Mouse (Mus musculus) hindbrain, embryonic 12.5 days (tissue): ENCODE measurements around the gene Ift172. TPM values are rescaled to one million over a fixed set of nuclear protein-coding genes. Genes with fewer than 3 reads are reported as not detected.
A peak's percentile ranks its signal among the peaks of the same experiment; 100 is the strongest.
"Not testable (repeated sequence)": the region's sequence is repeated elsewhere in the genome, so short reads cannot be mapped to it uniquely, and the experiment has no call there.

Experiments
- ATAC-seq: fragments of 200-750 bp; cut with Nextera tagmentation; 2 replicates; pipeline ENCODE4 v1.8.0; 2017; ENCODE audit warnings: moderate TSS enrichment; ENCODE audit not compliant: low FRiP score
- H3K27ac ChIP-seq: fragments of 300-500 bp; sonication (generic); 2 replicates; pipeline ENCODE4 v1.5.1; 2016; ENCODE audit warnings: mild to moderate bottlenecking
- H3K27me3 ChIP-seq: fragments of 300-500 bp; sonication (generic); 2 replicates; pipeline ENCODE4 v1.6.1; 2016; ENCODE audit warnings: mild to moderate bottlenecking
- H3K36me3 ChIP-seq: fragments of 300-500 bp; sonication (generic); 2 replicates; pipeline ENCODE4 v1.6.1; 2016; ENCODE audit warnings: mild to moderate bottlenecking
- H3K4me1 ChIP-seq: fragments of 300-500 bp; sonication (generic); 2 replicates; pipeline ENCODE4 v1.6.1; 2016
- H3K4me2 ChIP-seq: fragments of 300-500 bp; sonication (generic); replicated peaks from 2 replicates; pipeline ENCODE4 v1.6.1; 2016; ENCODE audit warnings: mild to moderate bottlenecking
- H3K4me3 ChIP-seq: fragments of 300-500 bp; sonication (generic); 2 replicates; pipeline ENCODE4 v1.5.1; 2016; ENCODE audit warnings: mild to moderate bottlenecking
- H3K9ac ChIP-seq: fragments of 300-500 bp; sonication (generic); 2 replicates; pipeline ENCODE4 v1.6.1; 2016; ENCODE audit warnings: mild to moderate bottlenecking, moderate library complexity
- H3K9me3 ChIP-seq: fragments of 300-500 bp; sonication (generic); replicated peaks from 2 replicates; pipeline ENCODE4 v1.6.1; 2016; ENCODE audit warnings: mild to moderate bottlenecking
- WGBS: fragments of 180-500 bp; shearing (Covaris S2); methylation state at CpG from one replicate; pipeline ENCODE4 v1.1.7; 2016; 5-methylcytosine and 5-hydroxymethylcytosine counted together
- polyA plus RNA-seq: library from polyadenylated mRNA; unstranded; fragments of >200 nt; fragmentation: Nextera tagmentation; extraction: Ambion mirVana; gene quantifications from 2 replicates; pipeline ENCODE4 v1.2.1, GENCODE M21; 2016

The Ift172 gene
- polyA plus RNA-seq, 1 experiment from 2014 or later, result 57.8 TPM

DNA sequence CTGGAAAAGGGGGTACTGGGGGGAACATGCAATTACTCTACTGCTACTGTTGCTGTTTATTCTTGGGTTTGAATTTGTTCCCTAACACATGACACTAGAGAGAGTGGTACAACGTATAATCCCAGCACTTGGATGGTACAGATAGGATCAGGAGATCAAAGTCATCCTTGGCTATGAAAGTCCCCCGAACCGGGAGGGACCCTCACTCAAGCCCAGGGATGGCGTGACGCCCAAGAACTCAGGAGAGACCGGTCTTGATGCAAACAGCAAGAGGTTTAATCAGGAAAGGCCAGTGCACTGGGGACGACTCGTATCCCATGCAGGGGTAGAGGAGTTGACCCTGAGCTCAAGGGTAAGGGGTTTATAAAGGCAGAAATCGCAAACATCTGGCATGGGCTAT, 68.2 kb downstream of the Ift172 start:
- Histone ChIP-seq H3K36me3 (no peaks in the 10 kb centered on the region), H3K4me2 (no peak overlapping the region), H3K27me3 (no peaks in the 10 kb centered on the region), H3K9me3 (no peaks in the 10 kb centered on the region), H3K4me3 (no peak overlapping the region), H3K27ac (no peak overlapping the region), H3K9ac (no peak overlapping the region), H3K4me1 (peaks cover 9% of the 10 kb centered on the region)
- WGBS, result 95% methylated on average over 9 of the region's 9 CpGs
- ATAC-seq, result no peak

DNA sequence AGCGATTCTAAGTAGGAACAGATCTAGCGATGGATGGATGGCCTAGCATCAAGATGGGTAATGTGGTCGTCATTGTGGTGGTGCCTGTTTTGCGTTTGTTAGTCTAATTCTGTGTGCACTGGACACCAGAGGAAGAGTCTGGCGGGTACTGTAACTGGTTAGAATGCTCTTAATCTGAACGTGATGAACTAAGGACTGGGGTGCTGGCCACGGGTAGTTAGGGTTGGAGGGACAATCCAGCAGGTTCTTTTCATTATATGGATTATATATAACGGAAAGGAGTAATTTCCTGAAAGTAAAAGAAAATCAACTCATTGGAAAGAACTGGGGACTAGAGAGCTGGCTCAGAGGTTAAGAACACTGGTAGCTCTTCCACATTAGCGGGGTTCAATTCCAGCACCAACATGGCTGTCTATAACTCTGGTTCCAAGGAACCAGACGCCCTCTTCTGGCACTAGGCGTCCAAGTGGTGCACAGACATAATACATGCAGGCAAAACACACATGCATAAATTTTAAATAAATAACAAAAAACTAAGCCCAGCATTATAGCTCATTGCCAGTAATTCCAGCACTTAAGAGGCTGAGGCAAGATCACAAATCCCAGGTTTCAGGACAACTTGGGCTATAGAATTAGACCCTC, 69.5 kb downstream of the Ift172 start:
- peak overlapping the region; percentile 83 for H3K4me2 ChIP-seq
- peak overlapping the region; percentile 97 for H3K4me3 ChIP-seq
- H3K4me1 ChIP-seq, result peaks cover 9% of the 10 kb centered on the region
- peak; percentile 21; the same call in 1 of the 2 replicates for ATAC-seq
- H3K27ac ChIP-seq, result peak overlapping the region; percentile 96
- H3K27me3 ChIP-seq, result no peaks in the 10 kb centered on the region
- H3K9me3 ChIP-seq, result no peaks in the 10 kb centered on the region
- 15% methylated on average over 11 of the region's 11 CpGs for WGBS
- H3K9ac ChIP-seq, result peak overlapping the region; percentile 95
- no peaks in the 10 kb centered on the region for H3K36me3 ChIP-seq

DNA sequence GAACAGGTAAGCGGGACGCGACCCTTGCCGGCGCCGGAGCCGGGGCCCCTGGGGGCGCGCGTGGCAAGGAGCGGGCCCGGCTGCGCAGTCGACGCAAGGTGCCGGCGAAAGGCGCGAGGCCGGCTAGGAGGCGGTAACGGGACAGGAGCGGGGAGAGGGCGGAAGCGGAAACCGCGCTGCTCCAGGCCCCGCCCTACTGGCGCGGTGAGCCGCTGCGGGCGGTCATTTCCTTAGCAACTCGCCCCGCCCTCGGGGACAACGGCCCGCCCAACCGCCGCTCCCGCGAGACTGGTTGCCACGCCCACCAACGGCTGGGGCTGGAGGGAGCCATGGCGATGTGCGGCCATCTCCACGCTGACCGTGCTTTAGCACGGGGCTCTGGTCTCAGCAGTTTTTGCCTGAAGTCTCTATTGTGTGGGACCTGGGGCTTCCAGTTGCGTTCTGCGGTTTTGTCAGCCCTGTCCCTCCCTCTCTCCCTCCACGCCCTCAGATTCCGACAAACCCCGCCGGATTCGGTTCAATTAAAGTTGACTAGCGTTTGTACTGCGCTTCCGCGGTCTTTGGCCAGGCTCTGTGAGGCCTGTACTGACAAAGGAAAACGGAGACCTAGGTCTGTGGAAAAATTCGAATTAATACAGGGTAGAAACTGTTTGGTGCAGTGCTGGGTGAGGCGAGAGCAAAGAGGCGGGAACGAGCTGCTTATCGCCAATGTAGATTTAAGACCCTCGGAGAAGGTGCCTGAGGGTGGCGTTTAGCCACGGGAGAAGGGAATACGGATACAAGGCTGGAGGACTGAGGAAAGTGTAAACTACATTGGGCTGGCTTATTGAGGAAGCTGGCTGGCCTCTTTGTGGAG, 70.2 kb downstream of the Ift172 start, which contains the start of gene Ppm1g:
Gene Ppm1g (minus strand): TSS at position 240 of the 856 bp plus-strand sequence.
- Histone ChIP-seq H3K9me3 (no peaks in the 10 kb centered on the region), H3K4me2 (peak within 1 kb of the TSS; percentile 83), H3K36me3 (no peaks in the 10 kb centered on the region), H3K9ac (peak within 1 kb of the TSS; percentile 95), H3K4me1 (peaks cover 9% of the 10 kb centered on the region), H3K27ac (peak within 1 kb of the TSS; percentile 96), H3K27me3 (no peaks in the 10 kb centered on the region), H3K4me3 (peak within 1 kb of the TSS; percentile 97)
- under 1% methylated on average over 52 of the region's 70 CpGs for WGBS
- ATAC-seq, result peak; percentile 94

DNA sequence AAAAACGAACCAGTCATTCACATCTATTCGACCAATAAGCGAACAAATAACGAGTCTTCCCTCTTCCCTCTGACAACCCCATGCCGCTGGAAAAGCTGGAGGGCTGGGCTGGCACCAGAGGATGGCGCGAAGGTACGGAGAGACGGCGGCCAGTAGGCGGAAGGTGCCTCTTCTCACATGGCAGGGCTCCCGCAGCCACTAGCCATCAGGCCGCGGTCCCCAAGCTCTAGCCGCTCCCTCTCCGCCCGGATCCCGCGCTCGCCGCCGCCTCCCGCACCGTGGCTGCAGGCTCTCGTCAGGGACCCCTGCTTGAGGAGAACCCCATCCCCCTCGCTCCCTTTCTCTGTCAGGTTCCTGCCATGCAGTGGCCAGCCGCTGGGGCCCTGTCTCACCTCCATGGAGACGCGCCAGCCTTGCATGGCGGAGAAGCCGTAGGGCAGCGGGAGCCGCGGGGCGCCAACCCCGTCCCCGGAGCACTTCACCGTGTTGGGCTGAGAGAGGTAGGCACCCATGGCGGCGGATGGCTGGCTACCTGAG, 70.9 kb downstream of the Ift172 start:
- no peaks in the 10 kb centered on the region for H3K9me3 ChIP-seq
- H3K27me3 ChIP-seq, result no peaks in the 10 kb centered on the region
- under 1% methylated on average over 40 of the region's 40 CpGs for WGBS
- no peaks in the 10 kb centered on the region for H3K36me3 ChIP-seq
- H3K4me3 ChIP-seq, result peak overlapping the region; percentile 97
- peak overlapping the region; percentile 83 for H3K4me2 ChIP-seq
- peak overlapping the region; percentile 95 for H3K9ac ChIP-seq
- peak; percentile 81 for ATAC-seq
- peaks cover 9% of the 10 kb centered on the region for H3K4me1 ChIP-seq
- H3K27ac ChIP-seq, result peak overlapping the region; percentile 96

DNA sequence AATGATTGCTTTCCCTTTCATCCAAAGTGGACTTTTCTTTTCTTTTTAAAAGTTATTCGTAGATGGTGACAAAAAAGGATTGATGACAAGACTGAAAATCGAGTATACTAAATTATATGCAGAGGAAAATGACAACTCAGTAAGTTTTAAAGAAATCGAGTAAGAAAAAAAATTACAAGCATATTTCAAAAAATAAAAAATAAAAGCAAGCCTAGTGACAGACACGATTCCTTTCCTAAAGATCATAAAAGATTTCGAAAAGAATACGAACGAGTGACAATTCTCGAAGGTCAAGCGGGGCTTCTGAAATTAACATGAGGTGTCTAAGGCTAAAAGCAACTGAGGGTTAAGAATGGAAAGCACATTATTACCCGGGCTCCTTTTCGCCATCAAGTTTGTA, 71.4 kb downstream of the Ift172 start:
- Histone ChIP-seq H3K36me3 (no peaks in the 10 kb centered on the region), H3K4me2 (peak overlapping the region; percentile 83), H3K9ac (peak overlapping the region; percentile 95), H3K27me3 (no peaks in the 10 kb centered on the region), H3K27ac (peak overlapping the region; percentile 96), H3K9me3 (no peaks in the 10 kb centered on the region), H3K4me1 (peaks cover 9% of the 10 kb centered on the region), H3K4me3 (peak overlapping the region; percentile 97)
- 2% methylated on average over 11 of the region's 11 CpGs for WGBS
- no peak for ATAC-seq

- peak overlapping the region; percentile 83 for H3K4me2 ChIP-seq
- H3K4me1 ChIP-seq, result peaks cover 9% of the 10 kb centered on the region
- H3K27ac ChIP-seq, result no peak overlapping the region
- no peaks in the 10 kb centered on the region for H3K9me3 ChIP-seq
- no peaks in the 10 kb centered on the region for H3K27me3 ChIP-seq
- no peaks in the 10 kb centered on the region for H3K36me3 ChIP-seq
- ATAC-seq, result no peak
- 2% methylated on average over 2 of the region's 2 CpGs for WGBS
- 0 out of 2 replicates have a peak overlapping the region, but pooled peaks have one; percentile 97 for H3K4me3 ChIP-seq
- H3K9ac ChIP-seq, result peak overlapping the region; percentile 18; the same call in 1 of the 2 replicates
Observed at GRCm38 (mm10) chr5:31219070-31219469, 71.8 kb downstream of the Ift172 start.

- H3K4me2 ChIP-seq, result no peak overlapping the region
- WGBS, result 65% methylated on average over 7 of the region's 7 CpGs
- H3K36me3 ChIP-seq, result no peaks in the 10 kb centered on the region
- peaks cover 9% of the 10 kb centered on the region for H3K4me1 ChIP-seq
- H3K4me3 ChIP-seq, result no peak overlapping the region
- no peak overlapping the region for H3K9ac ChIP-seq
- H3K9me3 ChIP-seq, result no peaks in the 10 kb centered on the region
- no peak for ATAC-seq
- no peaks in the 10 kb centered on the region for H3K27me3 ChIP-seq
- H3K27ac ChIP-seq, result no peak overlapping the region
Observed at GRCm38 (mm10) chr5:31218294-31218693, 72.6 kb downstream of the Ift172 start.

DNA sequence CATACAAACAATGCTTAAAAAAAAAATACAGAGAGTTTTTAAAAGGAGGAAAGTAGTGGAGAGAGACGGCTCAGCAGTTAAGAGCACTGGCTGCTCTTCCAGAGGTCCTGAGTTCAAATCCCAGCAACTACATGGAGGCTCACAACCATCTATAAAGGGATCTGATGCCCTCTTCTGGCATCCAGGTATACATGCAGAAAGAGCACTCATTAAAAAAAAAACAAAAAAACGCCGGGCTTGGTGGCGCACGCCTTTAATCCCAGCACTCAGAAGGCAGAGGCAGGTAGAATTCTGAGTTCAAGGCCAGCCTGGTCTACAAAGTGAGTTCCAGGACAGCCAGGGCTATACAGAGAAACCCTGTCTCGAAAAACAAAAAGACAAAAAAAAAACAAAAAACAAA, 74.4 kb downstream of the Ift172 start:
- not testable (repeated sequence) for H3K27me3 ChIP-seq, H3K36me3 ChIP-seq, H3K27ac ChIP-seq, ATAC-seq, H3K9ac ChIP-seq, H3K4me2 ChIP-seq, H3K9me3 ChIP-seq, H3K4me3 ChIP-seq, H3K4me1 ChIP-seq
- 87% methylated on average over 6 of the region's 6 CpGs for WGBS

DNA sequence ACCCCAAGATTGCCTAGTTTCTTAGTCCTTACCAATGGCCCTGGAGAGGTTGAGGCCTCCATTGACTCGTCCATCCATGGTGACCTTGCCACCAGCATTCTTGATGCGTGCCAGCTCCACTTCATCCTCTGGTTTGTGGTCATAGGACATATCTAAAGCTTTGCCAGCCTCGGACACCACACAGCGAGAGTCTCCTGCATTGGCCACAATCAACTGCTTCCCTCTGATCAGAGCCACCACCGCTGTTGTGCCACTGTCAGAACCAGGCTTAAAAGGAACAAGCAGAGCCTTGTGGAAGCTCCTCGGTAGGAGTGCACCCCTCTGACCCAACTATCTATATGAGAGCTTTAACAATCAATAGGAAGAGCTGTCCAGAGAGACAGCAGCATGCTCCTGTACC, 86.5 kb downstream of the Ift172 start:
- H3K9ac ChIP-seq, result no peak overlapping the region
- peaks cover 6% of the 10 kb centered on the region for H3K9me3 ChIP-seq
- ATAC-seq, result no peak
- no peak overlapping the region for H3K27ac ChIP-seq
- H3K4me3 ChIP-seq, result no peak overlapping the region
- H3K4me2 ChIP-seq, result no peak overlapping the region
- H3K36me3 ChIP-seq, result peaks cover 61% of the 10 kb centered on the region
- no peaks in the 10 kb centered on the region for H3K27me3 ChIP-seq
- peaks cover 22% of the 10 kb centered on the region for H3K4me1 ChIP-seq
- WGBS, result 91% methylated on average over 6 of the region's 6 CpGs

DNA sequence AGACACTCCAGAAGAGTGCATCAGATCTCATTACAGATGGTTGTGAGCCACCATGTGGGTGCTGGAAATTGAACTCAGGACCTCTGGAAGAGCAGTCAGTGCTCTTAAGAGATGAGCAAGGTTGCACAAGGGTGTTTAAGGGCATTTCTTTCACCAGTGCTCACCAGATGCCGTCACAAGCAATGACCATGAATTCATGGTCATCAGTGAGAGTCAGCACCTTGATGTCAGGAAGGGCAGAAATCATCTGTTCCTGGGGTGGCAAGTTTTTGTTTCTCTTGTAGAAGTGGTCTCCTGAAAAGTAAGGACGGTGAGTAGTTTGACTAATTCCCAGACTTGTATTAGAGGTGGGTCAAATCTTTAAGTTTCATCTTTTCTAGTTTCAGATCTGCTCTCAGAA, 87.0 kb downstream of the Ift172 start:
- Histone ChIP-seq H3K27ac (no peak overlapping the region), H3K36me3 (peaks cover 67% of the 10 kb centered on the region), H3K27me3 (no peaks in the 10 kb centered on the region), H3K4me3 (no peak overlapping the region), H3K9ac (no peak overlapping the region), H3K4me1 (peaks cover 22% of the 10 kb centered on the region), H3K9me3 (peaks cover 6% of the 10 kb centered on the region), H3K4me2 (no peak overlapping the region)
- WGBS, result 95% methylated on average over 2 of the region's 2 CpGs
- no peak for ATAC-seq
